Mouse (Mus musculus) liver, adult 2 months (tissue): ENCODE results near the gene Fuca2. TPM values are rescaled to one million over a fixed set of nuclear protein-coding genes. Genes with fewer than 3 reads are reported as not detected.
"Not testable (repeated sequence)": the region's sequence is repeated elsewhere in the genome, so short reads cannot be mapped to it uniquely, and the experiment has no call there.

Source experiments
- DNase-seq: peaks from one replicate; pipeline ENCODE4 v3.0.0-alpha.2; 2011; ENCODE audit warnings: low read depth, low spot score; ENCODE audit errors: extremely low read depth
- H3K27ac ChIP-seq: fragments of 200-500 bp; replicated peaks from 2 replicates; pipeline ENCODE4 v1.5.1; 2012; ENCODE audit warnings: low read depth, mild to moderate bottlenecking, control low read depth, inconsistent platforms, low read length; ENCODE audit not compliant: insufficient read depth
- H3K27me3 ChIP-seq: fragments of 200-500 bp; 2 replicates; pipeline ENCODE4 v1.6.1; 2012; ENCODE audit warnings: mild to moderate bottlenecking, moderate library complexity, low read length, inconsistent platforms; ENCODE audit not compliant: control insufficient read depth, insufficient read depth
- H3K36me3 ChIP-seq: fragments of 200-500 bp; 2 replicates; pipeline ENCODE4 v1.6.1; 2012; ENCODE audit warnings: low read length, inconsistent platforms; ENCODE audit not compliant: control insufficient read depth, insufficient read depth
- H3K4me1 ChIP-seq: fragments of 200-500 bp; 2 replicates; pipeline ENCODE4 v1.6.1; 2011; ENCODE audit warnings: low read length; ENCODE audit not compliant: control insufficient read depth, insufficient read depth
- H3K4me3 ChIP-seq: fragments of 200-500 bp; 2 replicates; pipeline ENCODE4 v1.5.1; 2011; ENCODE audit warnings: low read depth, mild to moderate bottlenecking, control low read depth, low read length, moderate library complexity; ENCODE audit not compliant: insufficient read depth
- H3K79me2 ChIP-seq: fragments of 200-500 bp; 2 replicates; pipeline ENCODE4 v1.6.1; 2012; ENCODE audit warnings: inconsistent platforms, mild to moderate bottlenecking, low read length, moderate library complexity; ENCODE audit not compliant: control insufficient read depth, insufficient read depth
- H3K9ac ChIP-seq: fragments of 200-500 bp; 2 replicates; pipeline ENCODE4 v1.6.1; 2012; ENCODE audit warnings: low read depth, mild to moderate bottlenecking, control low read depth, inconsistent platforms, low read length
- CTCF ChIP-seq: fragments of 200-500 bp; IDR thresholded peaks from 2 replicates; pipeline ENCODE4 v1.5.1; 2011; ENCODE audit warnings: low read depth, low read length, control low read depth
- POLR2A ChIP-seq: fragments of 200-500 bp; IDR thresholded peaks from 2 replicates; pipeline ENCODE4 v1.6.1; 2011; ENCODE audit warnings: low read length, control low read depth; ENCODE audit not compliant: insufficient read depth; ENCODE audit errors: extremely low read depth
- WGBS: fragments of 180-500 bp; shearing (Covaris S2); methylation state at CpG from one replicate; pipeline ENCODE4 v1.1.7; 2018; 5-methylcytosine and 5-hydroxymethylcytosine counted together
- polyA plus RNA-seq: library from polyadenylated mRNA; depleted of rRNA; stranded (reverse); fragments of >200 nt; gene quantifications from 2 replicates; pipeline ENCODE4 v1.2.3, GENCODE M21; 2012; rRNA removed
- total RNA-seq: library from RNA; depleted of rRNA; stranded (reverse); fragments of >200 nt; gene quantifications from 2 replicates; pipeline ENCODE4 v1.2.3, GENCODE M21; 2014; rRNA removed

Gene Fuca2
- total RNA-seq, result 8.0 and 11.1 TPM in 2 replicates
- polyA plus RNA-seq, result 4.0 TPM in 2 replicates

DNA sequence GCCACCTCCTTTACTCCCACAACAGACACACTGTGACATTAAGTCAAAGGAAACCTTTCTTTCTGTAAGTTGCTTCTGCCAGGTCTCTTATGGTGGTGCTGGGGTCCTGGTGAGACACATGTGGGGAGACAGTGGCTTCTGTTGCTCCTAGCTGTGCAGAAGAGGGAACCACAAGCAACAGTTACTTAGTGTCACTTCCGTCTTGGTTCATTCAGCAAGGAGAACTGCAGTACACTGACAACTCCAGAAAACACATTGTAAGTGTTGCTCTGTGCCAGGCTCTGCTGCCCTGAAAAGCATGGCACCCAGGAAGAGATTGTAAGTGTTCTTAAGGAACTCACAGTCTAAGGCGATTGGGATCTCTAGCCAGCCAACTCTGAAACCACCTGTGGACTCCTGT is at the start of gene Fuca2:
Gene Fuca2 (plus strand): TSS at position 210 of the 400 bp plus-strand sequence.
- no peaks in the 10 kb centered on the region for H3K79me2 ChIP-seq
- no peak for TF ChIP-seq POLR2A
- TF ChIP-seq CTCF, result no peak
- peak; percentile 19 for DNase-seq
- no peaks in the 10 kb centered on the region for H3K4me1 ChIP-seq
- WGBS, result 84% methylated on average over 2 of the region's 2 CpGs
- no peak within 1 kb of the TSS for H3K4me3 ChIP-seq
- H3K27ac ChIP-seq, result no peak within 1 kb of the TSS
- no peak within 1 kb of the TSS for H3K9ac ChIP-seq
- H3K36me3 ChIP-seq, result no peaks in the 10 kb centered on the region
- H3K27me3 ChIP-seq, result no peaks in the 10 kb centered on the region

- Histone ChIP-seq H3K27me3 (no peaks in the 10 kb centered on the region), H3K4me1 (no peaks in the 10 kb centered on the region), H3K9ac (no peak overlapping the region), H3K27ac (no peak overlapping the region), H3K36me3 (no peaks in the 10 kb centered on the region), H3K4me3 (no peak overlapping the region), H3K79me2 (no peaks in the 10 kb centered on the region)
- WGBS, result 79% methylated on average over 6 of the region's 6 CpGs
- TF ChIP-seq POLR2A (no peak), CTCF (no peak)
- DNase-seq, result no peak
These were observed 47.7 kb upstream of the Fuca2 start for GRCm38 (mm10) chr10:13451640-13452039.

DNA sequence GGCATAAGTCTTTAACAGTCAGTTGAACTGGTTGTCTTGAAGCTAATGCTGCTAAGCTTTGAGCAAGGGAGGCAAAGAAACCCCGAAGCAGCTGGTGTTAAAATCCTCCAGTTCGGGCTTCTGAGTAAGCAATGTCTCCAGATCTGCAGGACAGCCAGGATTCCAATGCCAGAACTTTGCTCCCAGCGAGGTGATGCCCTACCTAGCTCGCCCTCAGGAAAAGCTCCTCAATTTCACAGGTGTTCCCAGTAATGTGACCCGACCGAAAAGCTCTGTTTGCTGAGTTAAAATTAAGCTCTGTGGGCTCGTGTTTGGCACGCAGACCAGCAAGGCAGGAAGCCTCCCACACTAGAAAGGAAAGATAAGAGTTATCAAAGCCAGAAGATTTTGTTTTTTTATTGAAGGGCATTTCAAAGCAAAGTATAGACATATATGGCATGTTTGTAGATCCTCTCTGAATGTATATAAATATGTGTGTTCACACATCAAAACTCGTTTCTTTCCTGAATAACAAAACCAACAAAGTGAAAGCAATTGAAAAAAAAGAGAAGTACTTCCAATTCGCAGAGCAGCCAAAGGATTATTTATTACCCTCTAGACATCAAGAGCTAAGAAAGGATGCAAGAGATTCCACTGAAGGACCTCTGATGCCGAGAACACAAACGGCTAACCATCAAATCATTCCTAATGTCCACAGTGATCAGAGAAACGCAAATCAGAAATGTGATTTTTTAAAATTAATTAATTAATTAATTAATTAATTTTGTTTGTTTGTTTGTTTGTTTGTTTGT is 45.9 kb upstream of the Fuca2 start:
- WGBS, result 37% methylated on average over 13 of the region's 13 CpGs
- Histone ChIP-seq H3K36me3 (no peaks in the 10 kb centered on the region), H3K4me1 (no peaks in the 10 kb centered on the region), H3K9ac (no peak overlapping the region), H3K4me3 (no peak overlapping the region), H3K27me3 (no peaks in the 10 kb centered on the region), H3K27ac (no peak overlapping the region), H3K79me2 (no peaks in the 10 kb centered on the region)
- TF ChIP-seq CTCF (no peak), POLR2A (no peak)
- DNase-seq, result no peak

- 81% methylated on average over 3 of the region's 3 CpGs for WGBS
- H3K4me1 ChIP-seq, H3K27me3 ChIP-seq, H3K4me3 ChIP-seq, H3K27ac ChIP-seq, H3K79me2 ChIP-seq, H3K9ac ChIP-seq, DNase-seq, H3K36me3 ChIP-seq: not testable (repeated sequence)
These were observed 35.0 kb upstream of the Fuca2 start for GRCm38 (mm10) chr10:13464295-13464694.

GRCm38 (mm10) chr10:13466925-13467324 is 32.4 kb upstream of the Fuca2 start:
- 61% methylated on average over 5 of the region's 5 CpGs for WGBS
- Histone ChIP-seq H3K79me2 (no peaks in the 10 kb centered on the region), H3K4me1 (no peaks in the 10 kb centered on the region), H3K36me3 (no peaks in the 10 kb centered on the region), H3K9ac (no peak overlapping the region), H3K27ac (no peak overlapping the region), H3K27me3 (no peaks in the 10 kb centered on the region), H3K4me3 (no peak overlapping the region)
- DNase-seq, result no peak
- TF ChIP-seq CTCF (no peak), POLR2A (no peak)

GRCm38 (mm10) chr10:13468025-13468529 is 31.3 kb upstream of the Fuca2 start:
- H3K27ac ChIP-seq, H3K9ac ChIP-seq, H3K36me3 ChIP-seq, H3K27me3 ChIP-seq, DNase-seq, H3K4me3 ChIP-seq, H3K4me1 ChIP-seq, H3K79me2 ChIP-seq: not testable (repeated sequence)
- WGBS, result 80% methylated on average over 6 of the region's 6 CpGs
